Mouse (Mus musculus): Measurements from ENCODE around the gene Dmxl2. TPM values are rescaled to one million over a fixed set of nuclear protein-coding genes. Genes with fewer than 3 reads are reported as not detected.
A peak's percentile ranks its signal among the peaks of the same experiment; 100 is the strongest.

Dmxl2 gene
- polyA plus RNA-seq (2014; fragmentation: Nextera tagmentation; extraction: Ambion mirVana): 8.5 and 11.4 TPM in 2 replicates

DNA sequence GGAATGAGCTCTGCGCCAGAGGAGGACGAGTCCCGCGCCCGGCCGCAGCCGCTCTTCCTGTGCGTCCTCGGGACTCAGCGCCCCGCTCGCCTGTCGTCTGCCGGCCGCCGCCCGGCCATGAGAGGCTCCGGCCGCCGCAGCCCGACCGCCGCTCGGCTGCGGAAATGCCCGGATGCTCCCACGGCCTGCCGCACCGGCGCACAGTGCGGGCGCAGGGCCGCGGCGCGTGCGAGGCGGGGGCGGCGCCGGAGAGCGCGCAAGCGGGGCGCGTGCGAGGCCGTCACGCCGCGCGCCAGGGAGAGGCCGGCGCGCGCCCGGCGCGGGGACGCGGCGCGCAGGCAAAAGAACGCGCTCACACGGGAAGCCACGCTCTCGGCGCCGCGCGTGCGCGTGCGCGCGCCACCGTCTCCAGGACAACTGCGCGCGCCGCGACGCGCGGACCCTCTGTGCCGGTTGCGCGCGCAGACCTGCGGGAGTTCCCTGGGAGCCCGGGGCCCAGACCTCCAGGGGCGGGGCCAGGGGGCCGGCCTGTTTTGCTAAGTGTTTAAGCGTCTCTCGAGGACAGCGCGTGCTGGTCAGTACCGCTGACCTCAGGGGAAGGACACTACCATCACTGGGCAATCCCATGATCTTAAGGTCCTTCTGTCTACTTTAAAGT, at the start of gene Dmxl2:
Gene Dmxl2 (minus strand): TSS at position 174 of the 658 bp plus-strand sequence.
- peak within 1 kb of the TSS; percentile 83 for H3K9ac ChIP-seq (ENCODE audit: low read length)
- ATAC-seq (ENCODE audit: insufficient number of reproducible peaks, insufficient read depth, low FRiP score, low read depth): peak; percentile 90
- peaks cover 6% of the 10 kb centered on the region for H3K27me3 ChIP-seq (ENCODE audit: control insufficient read depth, insufficient read depth, low read length)
- H3K9me3 ChIP-seq (ENCODE audit: control insufficient read depth, low read length): no peaks in the 10 kb centered on the region
- peak within 1 kb of the TSS; percentile 62 to 63 for H3K4me3 ChIP-seq (ENCODE audit: control insufficient read depth in 1 of 2, insufficient read depth in 1 of 2, low read depth in 1 of 2, low read length in 2 of 2)
- WGBS: under 1% methylated on average over 99 of the region's 99 CpGs
- H3K36me3 ChIP-seq (ENCODE audit: control insufficient read depth, insufficient read depth, low read length): no peaks in the 10 kb centered on the region
- peaks cover 0 to 2% of the 10 kb centered on the region in 2 experiments; a peak in 2 of 4 replicates for H3K4me1 ChIP-seq (ENCODE audit: control insufficient read depth in 2 of 2, insufficient read depth in 2 of 2, low read length in 2 of 2)
- H3K4me2 ChIP-seq (ENCODE audit: low read length): peak within 1 kb of the TSS; percentile 94
- H3K27ac ChIP-seq (replicated peaks in 1 of 2; ENCODE audit: control insufficient read depth in 1 of 2, insufficient read depth in 1 of 2, low read depth in 2 of 2, low read length in 2 of 2): peak within 1 kb of the TSS; percentile 20 to 74

DNA sequence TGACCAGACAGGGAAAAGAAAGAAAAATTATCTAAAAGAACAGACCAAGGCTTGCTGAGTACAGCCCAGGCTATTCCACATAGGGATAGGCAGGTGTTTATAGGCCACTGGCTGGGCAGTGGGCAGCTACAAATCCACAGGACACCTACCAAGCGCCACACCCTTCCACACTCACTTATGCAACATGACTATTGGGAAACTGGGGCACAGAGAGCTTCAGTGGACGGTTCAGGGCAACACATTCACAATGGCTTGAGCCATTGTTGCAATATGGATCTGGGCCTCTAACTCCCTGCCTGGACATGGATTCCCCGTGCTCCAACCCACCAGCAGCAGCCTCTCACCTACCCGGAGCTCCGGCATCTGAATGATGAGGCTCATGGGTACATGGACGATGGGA, 48.0 kb upstream of the Dmxl2 start:
- ATAC-seq (ENCODE audit: insufficient number of reproducible peaks, insufficient read depth, low FRiP score, low read depth): 0 out of 2 replicates have a peak, but pooled peaks have one; percentile 25
- Histone ChIP-seq H3K9me3 (ENCODE audit: control insufficient read depth, low read length) (no peaks in the 10 kb centered on the region), H3K4me1 (ENCODE audit: control insufficient read depth in 2 of 2, insufficient read depth in 2 of 2, low read length in 2 of 2) (no peaks in the 10 kb centered on the region), H3K4me3 (ENCODE audit: control insufficient read depth in 1 of 2, insufficient read depth in 1 of 2, low read depth in 1 of 2, low read length in 2 of 2) (no peak overlapping the region), H3K27ac (replicated peaks in 1 of 2; ENCODE audit: control insufficient read depth in 1 of 2, insufficient read depth in 1 of 2, low read depth in 2 of 2, low read length in 2 of 2) (no peak overlapping the region), H3K9ac (ENCODE audit: low read length) (no peak overlapping the region), H3K4me2 (ENCODE audit: low read length) (no peak overlapping the region), H3K27me3 (ENCODE audit: control insufficient read depth, insufficient read depth, low read length) (no peaks in the 10 kb centered on the region), H3K36me3 (ENCODE audit: control insufficient read depth, insufficient read depth, low read length) (no peaks in the 10 kb centered on the region)
- 82% methylated on average over 6 of the region's 6 CpGs for WGBS

DNA sequence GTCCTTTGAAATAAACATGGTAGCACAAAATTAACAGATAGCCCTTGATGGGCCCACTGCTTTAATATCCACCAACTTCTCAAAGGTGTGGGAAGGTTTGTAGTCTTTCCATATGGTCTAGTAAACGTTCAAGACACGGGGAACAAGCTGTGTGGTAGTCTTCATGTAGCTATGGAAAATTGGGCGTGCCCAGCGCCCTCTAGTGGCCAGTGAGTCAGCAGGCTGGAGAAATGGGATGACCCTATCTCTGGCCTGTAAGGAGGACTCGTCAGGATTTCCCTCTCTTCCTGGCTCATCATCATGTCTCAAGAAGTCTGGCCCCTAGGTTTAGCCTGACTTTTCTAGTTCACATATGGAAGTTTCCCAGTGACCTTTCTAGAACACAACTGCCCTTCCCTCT, 46.1 kb upstream of the Dmxl2 start:
- no peaks in the 10 kb centered on the region for H3K36me3 ChIP-seq (ENCODE audit: control insufficient read depth, insufficient read depth, low read length)
- H3K27ac ChIP-seq (replicated peaks in 1 of 2; ENCODE audit: control insufficient read depth in 1 of 2, insufficient read depth in 1 of 2, low read depth in 2 of 2, low read length in 2 of 2): no peak overlapping the region
- no peaks in the 10 kb centered on the region for H3K27me3 ChIP-seq (ENCODE audit: control insufficient read depth, insufficient read depth, low read length)
- no peaks in the 10 kb centered on the region for H3K9me3 ChIP-seq (ENCODE audit: control insufficient read depth, low read length)
- ATAC-seq (ENCODE audit: insufficient number of reproducible peaks, insufficient read depth, low FRiP score, low read depth): no peak
- H3K4me1 ChIP-seq (ENCODE audit: control insufficient read depth in 2 of 2, insufficient read depth in 2 of 2, low read length in 2 of 2): no peaks in the 10 kb centered on the region; a peak in 1 of 4 replicates
- H3K9ac ChIP-seq (ENCODE audit: low read length): no peak overlapping the region
- H3K4me3 ChIP-seq (ENCODE audit: control insufficient read depth in 1 of 2, insufficient read depth in 1 of 2, low read depth in 1 of 2, low read length in 2 of 2): no peak overlapping the region
- 22% methylated on average over 5 of the region's 5 CpGs for WGBS
- no peak overlapping the region for H3K4me2 ChIP-seq (ENCODE audit: low read length)

DNA sequence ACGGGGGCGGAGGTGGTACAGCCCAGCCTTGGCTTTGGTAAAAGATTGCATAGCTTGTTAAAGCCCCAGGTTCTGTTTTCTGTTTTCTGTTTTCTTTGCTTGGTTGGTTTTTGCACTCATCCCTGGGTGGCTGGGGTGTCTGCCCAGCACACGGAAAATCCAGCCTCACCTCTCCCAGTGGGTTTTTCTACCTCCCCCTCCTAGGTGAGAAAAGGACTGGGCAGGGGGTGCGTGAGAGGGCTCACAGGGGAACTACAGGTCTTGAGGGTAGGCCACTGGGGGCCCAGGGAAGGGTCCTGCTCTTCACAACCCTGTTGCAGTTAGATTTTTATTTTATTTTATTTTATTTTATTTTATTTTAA, 43.5 kb upstream of the Dmxl2 start:
- Histone ChIP-seq H3K4me3 (ENCODE audit: control insufficient read depth in 1 of 2, insufficient read depth in 1 of 2, low read depth in 1 of 2, low read length in 2 of 2) (no peak overlapping the region), H3K9ac (ENCODE audit: low read length) (no peak overlapping the region), H3K4me2 (ENCODE audit: low read length) (no peak overlapping the region), H3K27ac (replicated peaks in 1 of 2; ENCODE audit: control insufficient read depth in 1 of 2, insufficient read depth in 1 of 2, low read depth in 2 of 2, low read length in 2 of 2) (no peak overlapping the region), H3K9me3 (ENCODE audit: control insufficient read depth, low read length) (no peaks in the 10 kb centered on the region), H3K36me3 (ENCODE audit: control insufficient read depth, insufficient read depth, low read length) (no peaks in the 10 kb centered on the region), H3K4me1 (ENCODE audit: control insufficient read depth in 2 of 2, insufficient read depth in 2 of 2, low read length in 2 of 2) (no peaks in the 10 kb centered on the region; a peak in 1 of 4 replicates), H3K27me3 (ENCODE audit: control insufficient read depth, insufficient read depth, low read length) (no peaks in the 10 kb centered on the region)
- ATAC-seq (ENCODE audit: insufficient number of reproducible peaks, insufficient read depth, low FRiP score, low read depth): no peak
- WGBS: 93% methylated on average over 4 of the region's 4 CpGs

DNA sequence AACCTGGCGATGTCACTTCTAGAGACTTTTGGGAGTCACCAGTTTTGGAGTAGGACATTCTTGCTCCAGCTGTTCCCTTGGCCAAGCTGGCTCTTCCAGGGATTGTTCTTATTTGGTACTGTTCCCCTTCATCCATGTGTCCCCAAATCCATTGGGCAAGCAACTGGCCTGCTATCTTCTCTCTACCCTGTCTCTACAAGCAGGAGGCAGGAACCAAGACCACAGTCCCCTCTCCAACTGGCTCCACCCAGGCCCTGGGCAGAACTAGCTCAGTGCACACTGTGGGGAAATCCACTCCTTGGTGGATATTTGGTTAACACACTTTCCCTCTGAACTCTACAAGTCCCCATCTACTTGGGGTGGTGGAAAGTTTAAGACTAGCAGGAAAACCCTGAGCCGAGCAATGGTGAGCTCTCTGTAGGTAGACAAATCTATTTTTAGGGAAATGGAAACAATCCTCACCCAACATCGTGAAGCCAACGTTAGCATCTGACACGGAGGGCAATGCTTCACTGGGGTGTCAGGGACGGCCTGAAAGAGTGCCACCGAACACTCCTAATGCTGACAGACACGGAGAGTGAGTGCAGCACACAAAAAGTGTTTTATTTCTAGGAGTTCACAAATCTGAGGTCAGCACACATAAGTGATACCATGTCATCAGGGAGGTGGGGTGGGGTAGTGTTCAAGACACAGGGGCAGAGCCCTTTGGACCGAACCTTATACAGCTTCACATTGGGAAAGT, 43.0 kb upstream of the Dmxl2 start:
- no peak overlapping the region for H3K4me2 ChIP-seq (ENCODE audit: low read length)
- no peaks in the 10 kb centered on the region; a peak in 1 of 4 replicates for H3K4me1 ChIP-seq (ENCODE audit: control insufficient read depth in 2 of 2, insufficient read depth in 2 of 2, low read length in 2 of 2)
- H3K4me3 ChIP-seq (ENCODE audit: control insufficient read depth in 1 of 2, insufficient read depth in 1 of 2, low read depth in 1 of 2, low read length in 2 of 2): no peak overlapping the region
- no peak overlapping the region for H3K9ac ChIP-seq (ENCODE audit: low read length)
- ATAC-seq (ENCODE audit: insufficient number of reproducible peaks, insufficient read depth, low FRiP score, low read depth): no peak
- no peaks in the 10 kb centered on the region for H3K9me3 ChIP-seq (ENCODE audit: control insufficient read depth, low read length)
- H3K27ac ChIP-seq (replicated peaks in 1 of 2; ENCODE audit: control insufficient read depth in 1 of 2, insufficient read depth in 1 of 2, low read depth in 2 of 2, low read length in 2 of 2): no peak overlapping the region
- H3K36me3 ChIP-seq (ENCODE audit: control insufficient read depth, insufficient read depth, low read length): no peaks in the 10 kb centered on the region
- no peaks in the 10 kb centered on the region for H3K27me3 ChIP-seq (ENCODE audit: control insufficient read depth, insufficient read depth, low read length)
- 65% methylated on average over 9 of the region's 9 CpGs for WGBS

DNA sequence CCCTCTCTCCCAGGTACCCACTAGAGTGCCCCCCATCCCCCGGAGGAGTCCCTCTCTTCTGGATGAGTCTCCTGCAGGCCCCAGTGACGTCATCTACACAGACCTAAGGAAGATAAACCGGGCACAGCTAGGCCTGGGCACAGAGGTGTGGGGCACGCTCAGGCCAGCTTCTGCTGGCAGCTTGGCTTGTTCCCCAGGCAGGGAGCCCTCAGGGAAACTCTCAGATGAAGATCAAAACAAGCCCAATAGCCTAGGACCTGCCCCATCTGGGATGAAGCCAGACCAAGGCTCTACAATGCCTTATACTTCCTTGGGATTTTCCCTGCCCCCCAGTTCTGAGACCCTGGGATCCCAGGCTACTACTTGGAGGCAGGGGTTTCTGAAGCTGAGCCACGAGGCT, 39.4 kb upstream of the Dmxl2 start:
- H3K9me3 ChIP-seq (ENCODE audit: control insufficient read depth, low read length): no peaks in the 10 kb centered on the region
- no peak overlapping the region for H3K4me3 ChIP-seq (ENCODE audit: control insufficient read depth in 1 of 2, insufficient read depth in 1 of 2, low read depth in 1 of 2, low read length in 2 of 2)
- ATAC-seq (ENCODE audit: insufficient number of reproducible peaks, insufficient read depth, low FRiP score, low read depth): no peak
- H3K27me3 ChIP-seq (ENCODE audit: control insufficient read depth, insufficient read depth, low read length): no peaks in the 10 kb centered on the region
- WGBS: 51% methylated on average over 5 of the region's 5 CpGs
- no peak overlapping the region for H3K27ac ChIP-seq (replicated peaks in 1 of 2; ENCODE audit: control insufficient read depth in 1 of 2, insufficient read depth in 1 of 2, low read depth in 2 of 2, low read length in 2 of 2)
- H3K4me2 ChIP-seq (ENCODE audit: low read length): no peak overlapping the region
- no peaks in the 10 kb centered on the region for H3K36me3 ChIP-seq (ENCODE audit: control insufficient read depth, insufficient read depth, low read length)
- H3K9ac ChIP-seq (ENCODE audit: low read length): no peak overlapping the region
- H3K4me1 ChIP-seq (ENCODE audit: control insufficient read depth in 2 of 2, insufficient read depth in 2 of 2, low read length in 2 of 2): no peaks in the 10 kb centered on the region; a peak in 1 of 4 replicates

DNA sequence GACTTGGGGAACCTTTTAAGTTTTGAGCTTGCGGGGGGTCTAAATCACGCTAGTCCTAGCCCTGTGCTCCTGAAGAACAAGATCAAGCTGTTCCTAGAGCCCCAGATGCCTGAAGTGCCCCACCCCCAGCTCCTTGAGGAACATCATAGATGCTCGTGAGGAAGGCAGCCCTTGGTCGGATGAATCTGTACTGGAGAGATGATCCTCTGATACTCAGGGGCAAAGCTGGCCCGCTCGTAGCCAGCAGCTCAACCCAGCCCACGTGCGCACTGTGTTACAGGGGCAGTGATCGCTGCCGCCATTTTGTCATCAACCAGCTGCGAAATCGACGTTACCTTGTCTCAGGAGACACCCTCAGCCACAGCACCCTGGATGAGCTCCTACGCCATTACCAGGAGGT, 37.3 kb upstream of the Dmxl2 start, which contains the start of gene Sh2d7:
Gene Sh2d7 (plus strand): TSS at position 301 of the 400 bp plus-strand sequence.
- no peak within 1 kb of the TSS for H3K27ac ChIP-seq (replicated peaks in 1 of 2; ENCODE audit: control insufficient read depth in 1 of 2, insufficient read depth in 1 of 2, low read depth in 2 of 2, low read length in 2 of 2)
- 90% methylated on average over 14 of the region's 14 CpGs for WGBS
- ATAC-seq (ENCODE audit: insufficient number of reproducible peaks, insufficient read depth, low FRiP score, low read depth): no peak
- H3K36me3 ChIP-seq (ENCODE audit: control insufficient read depth, insufficient read depth, low read length): no peaks in the 10 kb centered on the region
- no peak within 1 kb of the TSS for H3K9ac ChIP-seq (ENCODE audit: low read length)
- H3K9me3 ChIP-seq (ENCODE audit: control insufficient read depth, low read length): no peaks in the 10 kb centered on the region
- no peaks in the 10 kb centered on the region; a peak in 1 of 4 replicates for H3K4me1 ChIP-seq (ENCODE audit: control insufficient read depth in 2 of 2, insufficient read depth in 2 of 2, low read length in 2 of 2)
- H3K27me3 ChIP-seq (ENCODE audit: control insufficient read depth, insufficient read depth, low read length): no peaks in the 10 kb centered on the region
- H3K4me2 ChIP-seq (ENCODE audit: low read length): no peak within 1 kb of the TSS
- H3K4me3 ChIP-seq (ENCODE audit: control insufficient read depth in 1 of 2, insufficient read depth in 1 of 2, low read depth in 1 of 2, low read length in 2 of 2): no peak within 1 kb of the TSS

Measured in heart, embryonic 14.5 days (tissue).